Mouse (Mus musculus) R1 (cell line): ENCODE data around the gene Arfgap3.
A peak's percentile ranks its signal among the peaks of the same experiment; 100 is the strongest.
"Not testable (repeated sequence)": the region's sequence is repeated elsewhere in the genome, so short reads cannot be mapped to it uniquely, and the experiment has no call there.

Experiments used
- DNase-seq: peaks from one replicate; pipeline ENCODE4 v3.0.0-alpha.2; 2018; ENCODE audit warnings: low read depth, low spot score

The Arfgap3 gene

DNA sequence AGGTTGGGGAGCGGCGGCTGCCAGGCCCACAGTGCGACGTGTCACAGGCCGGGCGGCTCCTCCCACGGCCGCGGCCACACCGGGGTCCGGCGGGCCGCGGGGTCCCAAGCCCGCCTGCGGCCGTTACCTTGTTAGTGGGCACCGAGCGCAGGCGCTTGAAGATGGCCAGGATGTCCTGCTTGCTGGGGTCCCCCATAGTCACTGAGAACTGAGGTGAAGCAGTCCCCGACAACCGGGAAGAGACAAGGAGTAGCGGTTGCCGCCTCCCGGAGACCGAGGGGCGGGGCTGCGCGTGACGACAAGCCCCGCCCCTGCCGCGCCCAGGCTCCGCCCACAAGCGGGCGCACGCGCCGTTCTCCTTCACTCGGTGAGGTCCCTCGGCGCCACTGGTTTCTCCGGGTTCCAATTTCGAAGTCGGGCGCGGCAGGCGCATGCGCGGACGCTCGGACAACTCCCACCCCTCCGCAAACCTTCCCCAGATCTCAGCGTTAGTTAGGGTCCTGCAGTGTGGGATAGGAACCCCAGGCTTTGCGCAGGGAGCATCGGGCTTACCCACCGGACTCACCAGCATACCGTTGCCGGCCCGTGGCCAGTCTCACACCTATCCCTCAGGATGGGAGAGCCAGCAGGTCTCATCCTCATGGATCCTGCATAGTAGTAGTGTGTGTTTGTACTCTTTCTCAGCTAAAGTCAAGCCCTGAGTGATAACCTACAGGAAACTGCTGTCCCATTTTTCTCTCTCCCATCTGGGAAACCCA lies at the start of gene Arfgap3:
Gene Arfgap3, minus strand, starts transcription at position 294 of the 758 bp plus-strand sequence.
- DNase-seq = peak; percentile 91

- no peak for DNase-seq
These were observed 42.7 kb upstream of the Arfgap3 start for GRCm38 (mm10) chr15:83392722-83393121.

DNA sequence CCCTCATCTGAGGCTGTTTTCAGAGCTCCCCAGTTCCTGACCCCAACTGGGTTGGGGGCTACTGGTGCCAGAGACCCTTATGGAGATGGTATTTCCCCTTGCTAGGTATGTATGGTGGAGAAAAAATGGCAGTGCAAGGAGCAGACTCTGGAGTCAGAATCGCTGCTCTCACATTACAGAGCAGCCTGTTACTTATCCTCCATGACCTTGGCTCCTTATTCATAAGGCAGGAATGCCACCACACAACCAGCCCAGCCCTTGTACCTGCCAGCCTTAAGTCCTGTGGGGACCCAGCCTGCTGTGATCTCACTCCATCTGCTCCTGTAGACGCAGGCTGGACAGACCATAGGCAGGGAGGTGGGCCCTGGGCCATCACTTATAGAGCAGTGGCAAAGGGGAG lies 37.9 kb upstream of the Arfgap3 start:
- DNase-seq = no peak

GRCm38 (mm10) chr15:83383633-83384032 lies 33.6 kb upstream of the Arfgap3 start:
- DNase-seq = no peak

DNA sequence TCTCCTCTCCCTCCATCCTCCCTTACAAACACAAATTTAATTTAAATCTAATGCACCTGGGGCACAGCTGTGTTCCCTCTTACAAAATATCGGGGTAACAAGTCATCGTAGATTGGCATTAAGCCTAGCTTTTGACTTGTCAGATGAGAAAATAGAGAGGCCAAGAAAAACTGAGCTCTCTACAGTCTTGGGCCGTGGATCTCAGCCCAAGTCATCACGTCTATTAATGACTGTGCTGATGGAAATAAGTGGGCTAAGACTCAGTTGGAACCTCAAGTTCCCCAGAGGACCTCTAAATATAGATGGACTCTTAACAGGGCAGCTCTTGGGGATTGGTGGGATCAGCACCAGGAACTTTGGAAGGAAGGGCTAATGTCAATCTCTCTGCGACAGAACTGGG lies 33.1 kb upstream of the Arfgap3 start:
- DNase-seq = no peak

DNA sequence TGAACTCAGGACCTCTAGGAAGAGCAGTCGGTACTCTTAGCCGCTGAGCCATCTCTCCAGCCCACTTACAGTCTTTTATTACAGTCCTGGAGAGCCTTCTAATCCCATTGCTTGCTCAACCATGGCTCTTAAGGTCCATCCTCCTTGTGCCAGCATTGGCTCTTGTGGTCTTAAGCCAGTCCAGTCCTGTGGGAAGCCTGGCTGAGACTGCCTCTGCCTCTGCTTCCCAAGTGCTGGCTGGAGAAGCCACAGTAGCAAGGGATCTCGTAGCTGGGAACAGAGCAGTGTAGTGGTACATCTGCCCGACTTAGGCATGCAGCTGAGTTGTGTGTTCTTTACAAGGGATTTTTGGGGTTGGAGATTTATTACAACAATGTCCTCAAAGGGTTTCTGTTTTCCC lies 32.4 kb upstream of the Arfgap3 start:
- no peak for DNase-seq

DNA sequence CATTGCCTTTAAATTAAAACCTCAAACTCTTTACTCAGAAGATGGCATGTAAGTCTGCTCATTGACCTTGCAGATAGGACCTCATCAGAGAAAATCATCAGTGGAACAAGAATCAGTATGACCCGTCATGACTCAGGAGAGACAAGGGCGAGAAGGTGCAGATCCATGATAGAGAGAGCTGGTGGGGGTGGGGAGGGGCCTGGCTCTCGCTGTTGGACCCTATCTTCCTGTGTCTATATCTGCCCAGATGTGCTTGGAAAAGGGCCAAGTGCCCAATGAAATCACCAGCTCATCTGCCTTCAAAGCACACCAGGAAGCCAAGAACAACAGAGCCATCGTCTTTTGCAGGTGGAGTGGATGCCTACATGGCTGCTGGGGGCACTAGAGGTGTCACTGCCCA lies 27.1 kb upstream of the Arfgap3 start:
- DNase-seq = no peak

DNA sequence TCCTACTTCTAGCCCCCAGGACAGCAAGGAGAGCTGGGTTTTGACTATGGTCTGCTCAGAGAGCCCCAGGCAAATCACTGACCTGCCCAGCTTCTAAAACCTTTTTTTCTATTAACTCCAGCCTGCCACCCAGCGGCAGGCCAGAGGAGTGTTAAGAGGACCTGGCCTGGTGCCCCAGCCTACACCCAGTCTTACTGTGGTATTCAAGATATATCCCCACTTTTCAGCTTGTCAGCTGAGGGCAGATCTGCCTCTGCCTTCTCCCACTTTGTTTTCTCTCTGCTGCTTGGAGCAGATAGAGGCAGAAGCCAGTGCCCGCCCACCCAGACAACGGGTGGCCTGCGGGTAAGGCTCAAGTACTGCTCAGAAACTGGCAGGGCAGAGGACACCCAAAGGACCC lies 25.1 kb upstream of the Arfgap3 start:
- DNase-seq = peak; percentile 58

DNA sequence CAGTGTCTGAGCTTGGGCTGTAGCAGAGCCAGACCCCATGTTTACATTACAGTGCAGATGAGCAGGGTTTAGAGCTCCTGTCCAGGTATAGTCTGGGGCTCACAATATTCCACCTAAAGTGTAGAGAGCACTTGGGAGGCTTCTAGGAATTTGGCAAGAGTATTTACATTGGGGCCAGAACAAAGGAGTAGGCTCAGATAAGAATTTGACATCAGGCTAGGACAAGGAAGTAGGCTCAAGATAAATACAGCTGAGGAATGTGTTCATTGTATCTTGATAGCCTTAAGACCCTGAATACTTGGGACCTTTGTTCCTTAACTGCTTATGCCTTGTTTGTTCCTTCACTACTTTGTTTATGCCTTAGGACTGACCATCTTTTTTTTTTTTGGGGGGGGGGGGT lies 24.0 kb upstream of the Arfgap3 start:
- peak; percentile 25 for DNase-seq

- DNase-seq = peak; percentile 49
These were observed 18.7 kb upstream of the Arfgap3 start for GRCm38 (mm10) chr15:83368702-83369101.

GRCm38 (mm10) chr15:83368261-83368660 lies 18.2 kb upstream of the Arfgap3 start:
- no peak for DNase-seq

- peak; percentile 96 for DNase-seq
These were observed 17.0 kb upstream of the Arfgap3 start for GRCm38 (mm10) chr15:83366933-83367552.

GRCm38 (mm10) chr15:83365697-83366096 lies 15.7 kb upstream of the Arfgap3 start:
- DNase-seq = no peak

GRCm38 (mm10) chr15:83364194-83364593 lies 14.1 kb upstream of the Arfgap3 start:
- DNase-seq = no peak

GRCm38 (mm10) chr15:83362813-83363212 lies 12.8 kb upstream of the Arfgap3 start:
- not testable (repeated sequence) for DNase-seq

GRCm38 (mm10) chr15:83360899-83361298 lies 10.9 kb upstream of the Arfgap3 start:
- DNase-seq = not testable (repeated sequence)

- no peak for DNase-seq
These were observed 10.1 kb upstream of the Arfgap3 start for GRCm38 (mm10) chr15:83360140-83360539.

GRCm38 (mm10) chr15:83358476-83358875 lies 8.4 kb upstream of the Arfgap3 start:
- no peak for DNase-seq

GRCm38 (mm10) chr15:83351546-83351945 lies 1.5 kb upstream of the Arfgap3 start:
- no peak for DNase-seq

DNA sequence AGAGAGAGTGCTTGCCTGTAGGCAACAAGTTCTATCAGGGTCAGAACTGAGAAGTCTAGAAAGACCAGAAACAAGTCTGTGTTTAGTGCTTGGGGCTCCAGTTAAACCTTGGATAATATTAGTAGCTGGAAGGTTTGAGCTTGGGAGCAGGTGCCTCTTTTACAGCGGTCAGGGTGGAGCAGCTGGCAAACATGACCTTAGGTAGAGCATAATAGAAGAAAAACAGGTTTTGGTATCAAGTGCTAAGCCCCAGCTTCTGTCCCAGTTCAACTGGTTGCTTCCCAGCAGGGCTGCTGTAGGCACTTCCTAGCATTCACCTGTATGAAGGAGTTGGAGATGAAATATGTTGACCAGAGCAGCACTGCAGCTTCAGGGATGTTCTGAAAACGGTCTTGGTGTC lies 812 bp upstream of the Arfgap3 start:
- no peak for DNase-seq

GRCm38 (mm10) chr15:83349225-83349953 lies 658 bp downstream of the Arfgap3 start:
- no peak for DNase-seq

DNA sequence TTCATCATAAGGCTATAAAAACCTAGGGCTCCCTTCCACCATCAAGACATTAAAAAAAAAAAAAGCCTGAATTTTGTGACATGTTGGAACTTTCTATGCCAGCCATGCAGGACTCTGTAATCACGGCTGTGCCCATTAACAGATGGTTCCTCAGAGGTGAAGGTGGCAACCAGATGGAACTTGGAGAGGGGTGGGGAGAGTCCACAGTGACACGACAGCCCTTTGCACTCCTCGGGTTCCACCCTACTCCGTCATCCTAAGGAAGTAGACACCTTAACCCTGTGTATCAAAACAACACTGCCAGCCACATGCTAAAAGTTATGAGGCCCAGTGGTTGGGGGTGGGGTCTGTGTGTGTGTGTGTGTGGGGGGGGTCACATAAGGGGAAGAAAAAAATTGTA lies 1.3 kb downstream of the Arfgap3 start:
- DNase-seq = no peak
